Mouse (Mus musculus): ENCODE data around the gene Map6. TPM values are rescaled to one million over a fixed set of nuclear protein-coding genes. Genes with fewer than 3 reads are reported as not detected.

The Map6 gene
- polyA plus RNA-seq, 1 experiment from 2014 or later = 0.32 TPM

Other genes with a start within 250 kb of the Map6 start
- gene Uvrag, start 126.3 kb upstream of the Map6 start, polyA plus RNA-seq (2014; fragmentation: Nextera tagmentation; extraction: Ambion mirVana) = 14.5 and 16.2 TPM in 2 replicates
- gene Dgat2, start 84.7 kb upstream of the Map6 start, polyA plus RNA-seq (2014; fragmentation: Nextera tagmentation; extraction: Ambion mirVana) = 59.9 and 60.1 TPM in 2 replicates
- 37.8 and 42.2 TPM in 2 replicates for gene Mogat2, start 28.8 kb upstream of the Map6 start, polyA plus RNA-seq (2014; fragmentation: Nextera tagmentation; extraction: Ambion mirVana)
- gene Serpinh1, start 85.8 kb downstream of the Map6 start, polyA plus RNA-seq (2014; fragmentation: Nextera tagmentation; extraction: Ambion mirVana) = 224 and 232 TPM in 2 replicates
- gene Gdpd5, start 114.0 kb downstream of the Map6 start, polyA plus RNA-seq (2014; fragmentation: Nextera tagmentation; extraction: Ambion mirVana) = 5.7 and 7.5 TPM in 2 replicates
- 0.23 and 0.32 TPM in 2 replicates for gene Klhl35, start 198.6 kb downstream of the Map6 start, polyA plus RNA-seq (2014; fragmentation: Nextera tagmentation; extraction: Ambion mirVana)
- 934 and 944 TPM in 2 replicates for gene Rps3, start 216.3 kb downstream of the Map6 start, polyA plus RNA-seq (2014; fragmentation: Nextera tagmentation; extraction: Ambion mirVana)

Data from liver, embryonic 11.5 days (tissue).